Mouse (Mus musculus): ENCODE results near the gene Stx5a. TPM values are rescaled to one million over a fixed set of nuclear protein-coding genes. Genes with fewer than 3 reads are reported as not detected.

Gene Stx5a
- polyA plus RNA-seq (2015; fragmentation: Nextera tagmentation; extraction: Ambion mirVana), result 122 and 123 TPM in 2 replicates

- peak within 1 kb of the TSS; percentile 88 for H3K9ac ChIP-seq (ENCODE audit: low read depth, low read length)
- WGBS, result 0% methylated on average over 36 of the region's 36 CpGs
- no peaks in the 10 kb centered on the region for H3K9me3 ChIP-seq (replicated peaks; ENCODE audit: control insufficient read depth, low read length, poor library complexity, severe bottlenecking)
- peak within 1 kb of the TSS; percentile 97 for H3K27ac ChIP-seq (ENCODE audit: low read length)
- peak; percentile 97 for ATAC-seq
- H3K4me3 ChIP-seq (ENCODE audit: low read depth, low read length), result peak within 1 kb of the TSS; percentile 86
- H3K4me1 ChIP-seq (ENCODE audit: control insufficient read depth, insufficient read depth, low read length), result peaks cover 27% of the 10 kb centered on the region
- H3K27me3 ChIP-seq (ENCODE audit: control insufficient read depth, insufficient read depth, low read depth, low read length), result no peaks in the 10 kb centered on the region
- peaks cover 17% of the 10 kb centered on the region for H3K36me3 ChIP-seq (ENCODE audit: control insufficient read depth, insufficient read depth, low read length)
- peak within 1 kb of the TSS; percentile 82 for H3K4me2 ChIP-seq (ENCODE audit: low read length)
These were observed at the start of gene Stx5a for GRCm38 (mm10) chr19:8741243-8741869. Stx5a (plus strand) TSS chr19:8741413.

DNA sequence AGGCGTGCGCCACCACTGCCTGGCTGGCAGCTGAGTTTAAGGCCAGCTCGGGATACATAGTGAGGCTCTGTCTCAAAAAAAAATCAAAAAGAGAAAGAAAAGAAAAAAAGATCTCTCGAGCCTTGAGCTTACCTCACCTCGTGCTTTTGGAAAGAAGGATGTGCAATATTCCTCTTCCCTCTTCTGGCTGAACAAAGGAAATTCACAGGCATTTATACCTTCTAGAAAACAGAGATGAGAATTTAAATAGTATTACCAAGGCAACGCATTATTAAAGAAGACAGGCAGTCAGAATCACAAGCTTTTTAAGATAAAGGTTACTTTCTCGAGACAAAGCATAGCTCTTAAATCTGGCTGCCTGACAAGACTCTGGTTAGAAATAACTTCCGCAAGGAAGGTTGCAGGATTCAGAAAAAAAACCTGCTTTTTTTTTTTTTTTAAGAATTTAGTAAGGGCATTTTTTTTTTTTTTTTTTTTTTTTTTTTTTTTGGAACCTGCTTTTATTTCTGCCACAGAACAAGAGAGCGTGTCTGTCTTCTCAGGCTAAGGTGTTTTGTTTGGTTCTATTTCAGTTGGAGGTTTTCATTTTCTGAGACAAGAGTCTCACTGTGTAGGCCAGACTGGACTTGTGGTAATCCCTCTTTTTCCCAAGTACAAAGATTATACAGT lies 49.2 kb upstream of the Stx5a start:
- peaks cover 4% of the 10 kb centered on the region; the same call in 1 of the 2 replicates for H3K4me1 ChIP-seq (ENCODE audit: control insufficient read depth, insufficient read depth, low read length)
- H3K27me3 ChIP-seq (ENCODE audit: control insufficient read depth, insufficient read depth, low read depth, low read length), result no peaks in the 10 kb centered on the region
- no peak overlapping the region for H3K4me2 ChIP-seq (ENCODE audit: low read length)
- peak; percentile 63 for ATAC-seq
- H3K9ac ChIP-seq (ENCODE audit: low read depth, low read length), result no peak overlapping the region
- WGBS, result 30% methylated on average over 9 of the region's 9 CpGs
- H3K36me3 ChIP-seq (ENCODE audit: control insufficient read depth, insufficient read depth, low read length), result no peaks in the 10 kb centered on the region
- peak overlapping the region; percentile 43 for H3K27ac ChIP-seq (ENCODE audit: low read length)
- no peak overlapping the region for H3K4me3 ChIP-seq (ENCODE audit: low read depth, low read length)
- H3K9me3 ChIP-seq (replicated peaks; ENCODE audit: control insufficient read depth, low read length, poor library complexity, severe bottlenecking), result no peaks in the 10 kb centered on the region

DNA sequence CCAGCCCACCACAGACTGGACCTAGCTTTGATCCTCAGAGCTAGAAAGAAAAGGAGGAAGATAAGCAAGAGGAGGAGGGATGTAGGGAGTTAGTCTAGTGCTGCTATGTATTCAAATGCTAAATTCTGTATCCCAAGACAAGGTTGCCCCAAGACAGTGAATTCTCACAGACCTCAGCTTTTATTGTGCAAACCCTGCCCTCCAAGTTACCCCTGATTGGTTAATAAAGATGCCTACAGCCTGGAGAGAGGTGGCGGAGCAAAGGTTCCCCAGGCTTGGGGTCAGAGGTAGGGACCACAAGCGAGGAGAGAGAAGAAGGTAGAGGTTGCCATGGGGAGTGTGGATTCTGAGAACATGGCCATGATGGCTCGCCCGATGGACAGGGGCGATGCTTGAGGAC lies 48.5 kb upstream of the Stx5a start:
- Histone ChIP-seq H3K4me2 (ENCODE audit: low read length) (no peak overlapping the region), H3K4me1 (ENCODE audit: control insufficient read depth, insufficient read depth, low read length) (peaks cover 4% of the 10 kb centered on the region; the same call in 1 of the 2 replicates), H3K9me3 (replicated peaks; ENCODE audit: control insufficient read depth, low read length, poor library complexity, severe bottlenecking) (no peaks in the 10 kb centered on the region), H3K27me3 (ENCODE audit: control insufficient read depth, insufficient read depth, low read depth, low read length) (no peaks in the 10 kb centered on the region), H3K36me3 (ENCODE audit: control insufficient read depth, insufficient read depth, low read length) (no peaks in the 10 kb centered on the region), H3K9ac (ENCODE audit: low read depth, low read length) (no peak overlapping the region), H3K4me3 (ENCODE audit: low read depth, low read length) (no peak overlapping the region), H3K27ac (ENCODE audit: low read length) (0 out of 2 replicates have a peak overlapping the region, but pooled peaks have one; percentile 13)
- no peak for ATAC-seq
- 61% methylated on average over 5 of the region's 5 CpGs for WGBS

DNA sequence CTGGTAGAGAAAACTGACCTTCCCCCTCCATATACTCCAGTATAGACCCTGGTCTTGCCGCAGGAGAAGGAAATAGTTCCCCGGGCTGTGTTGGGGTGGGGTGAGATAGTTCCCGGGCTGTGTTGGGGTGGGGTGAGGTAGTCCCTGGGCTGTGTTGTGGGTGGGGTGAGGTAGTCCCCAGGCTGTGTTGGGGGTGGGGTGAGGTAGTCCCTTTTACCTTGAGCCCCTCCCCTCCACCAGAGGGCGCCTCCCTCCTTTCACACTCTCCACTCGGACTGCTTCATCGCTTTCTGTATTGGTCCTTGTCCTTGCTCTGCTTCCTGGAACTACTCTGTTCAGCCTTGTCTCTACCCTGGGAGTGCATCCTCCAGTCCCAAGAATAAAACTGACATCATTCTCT lies 45.9 kb upstream of the Stx5a start:
- Histone ChIP-seq H3K4me2 (ENCODE audit: low read length) (no peak overlapping the region), H3K9ac (ENCODE audit: low read depth, low read length) (no peak overlapping the region), H3K27ac (ENCODE audit: low read length) (no peak overlapping the region), H3K36me3 (ENCODE audit: control insufficient read depth, insufficient read depth, low read length) (no peaks in the 10 kb centered on the region), H3K4me3 (ENCODE audit: low read depth, low read length) (no peak overlapping the region), H3K9me3 (replicated peaks; ENCODE audit: control insufficient read depth, low read length, poor library complexity, severe bottlenecking) (no peaks in the 10 kb centered on the region), H3K4me1 (ENCODE audit: control insufficient read depth, insufficient read depth, low read length) (peaks cover 4% of the 10 kb centered on the region; the same call in 1 of the 2 replicates), H3K27me3 (ENCODE audit: control insufficient read depth, insufficient read depth, low read depth, low read length) (no peaks in the 10 kb centered on the region)
- no peak for ATAC-seq
- WGBS, result 61% methylated on average over 6 of the region's 6 CpGs

DNA sequence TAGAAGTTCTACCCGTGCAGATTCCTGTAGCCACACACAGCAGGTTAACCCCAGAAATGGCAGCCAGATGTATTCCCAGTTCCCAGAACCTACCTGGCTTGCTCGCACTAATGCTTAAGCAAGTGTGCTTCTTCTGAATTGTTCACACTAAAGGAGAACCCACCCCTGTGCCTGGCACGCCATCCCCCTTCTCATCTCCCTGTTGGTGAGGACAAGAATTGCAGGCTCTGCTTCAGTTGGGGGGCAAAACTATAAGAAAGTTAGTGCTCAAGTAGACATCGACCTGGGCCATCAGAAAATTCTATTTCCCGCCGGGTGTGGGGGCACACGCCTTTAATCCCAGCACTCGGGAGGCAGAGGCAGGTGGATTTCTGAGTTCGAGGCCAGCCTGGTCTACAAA lies 41.6 kb upstream of the Stx5a start:
- no peak for ATAC-seq
- H3K4me2 ChIP-seq (ENCODE audit: low read length), result no peak overlapping the region
- no peaks in the 10 kb centered on the region for H3K36me3 ChIP-seq (ENCODE audit: control insufficient read depth, insufficient read depth, low read length)
- no peaks in the 10 kb centered on the region for H3K4me1 ChIP-seq (ENCODE audit: control insufficient read depth, insufficient read depth, low read length)
- H3K27ac ChIP-seq (ENCODE audit: low read length), result no peak overlapping the region
- H3K4me3 ChIP-seq (ENCODE audit: low read depth, low read length), result no peak overlapping the region
- no peaks in the 10 kb centered on the region for H3K9me3 ChIP-seq (replicated peaks; ENCODE audit: control insufficient read depth, low read length, poor library complexity, severe bottlenecking)
- no peak overlapping the region for H3K9ac ChIP-seq (ENCODE audit: low read depth, low read length)
- WGBS, result 77% methylated on average over 9 of the region's 9 CpGs
- H3K27me3 ChIP-seq (ENCODE audit: control insufficient read depth, insufficient read depth, low read depth, low read length), result no peaks in the 10 kb centered on the region

- H3K9me3 ChIP-seq (replicated peaks; ENCODE audit: control insufficient read depth, low read length, poor library complexity, severe bottlenecking), result no peaks in the 10 kb centered on the region
- ATAC-seq, result no peak
- no peak overlapping the region for H3K4me2 ChIP-seq (ENCODE audit: low read length)
- H3K27ac ChIP-seq (ENCODE audit: low read length), result no peak overlapping the region
- H3K27me3 ChIP-seq (ENCODE audit: control insufficient read depth, insufficient read depth, low read depth, low read length), result no peaks in the 10 kb centered on the region
- no peaks in the 10 kb centered on the region for H3K4me1 ChIP-seq (ENCODE audit: control insufficient read depth, insufficient read depth, low read length)
- H3K36me3 ChIP-seq (ENCODE audit: control insufficient read depth, insufficient read depth, low read length), result peaks cover 8% of the 10 kb centered on the region
- no peak overlapping the region for H3K4me3 ChIP-seq (ENCODE audit: low read depth, low read length)
- no peak overlapping the region for H3K9ac ChIP-seq (ENCODE audit: low read depth, low read length)
- WGBS, result 58% methylated on average over 3 of the region's 3 CpGs
These were observed 38.8 kb upstream of the Stx5a start for GRCm38 (mm10) chr19:8702458-8702857.

DNA sequence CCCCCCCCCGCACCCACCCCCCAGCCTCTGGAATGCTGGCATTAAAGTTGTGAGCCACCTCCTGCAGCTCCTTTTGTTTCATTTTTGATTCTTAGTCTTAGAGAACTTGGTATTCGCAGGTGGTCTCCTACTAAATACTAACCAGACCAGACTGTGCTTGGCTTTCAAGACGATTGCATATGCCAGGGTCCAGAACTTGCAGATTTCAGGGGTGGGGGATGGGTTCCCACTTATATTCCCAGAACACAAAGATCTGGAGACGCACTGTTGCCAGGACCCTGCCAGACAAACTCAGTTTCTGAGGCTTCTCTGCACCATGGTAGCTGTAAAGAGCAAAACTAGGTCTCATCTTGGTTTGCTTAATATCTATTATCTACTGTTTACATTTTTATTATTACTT lies 37.6 kb upstream of the Stx5a start:
- Histone ChIP-seq H3K27ac (ENCODE audit: low read length) (no peak overlapping the region), H3K9me3 (replicated peaks; ENCODE audit: control insufficient read depth, low read length, poor library complexity, severe bottlenecking) (no peaks in the 10 kb centered on the region), H3K4me1 (ENCODE audit: control insufficient read depth, insufficient read depth, low read length) (no peaks in the 10 kb centered on the region), H3K9ac (ENCODE audit: low read depth, low read length) (no peak overlapping the region), H3K4me3 (ENCODE audit: low read depth, low read length) (no peak overlapping the region), H3K4me2 (ENCODE audit: low read length) (no peak overlapping the region), H3K36me3 (ENCODE audit: control insufficient read depth, insufficient read depth, low read length) (peaks cover 19% of the 10 kb centered on the region), H3K27me3 (ENCODE audit: control insufficient read depth, insufficient read depth, low read depth, low read length) (no peaks in the 10 kb centered on the region)
- no peak for ATAC-seq
- 33% methylated on average over 3 of the region's 4 CpGs for WGBS

- WGBS, result 77% methylated on average over 6 of the region's 6 CpGs
- H3K9ac ChIP-seq (ENCODE audit: low read depth, low read length), result no peak overlapping the region
These were observed 36.0 kb upstream of the Stx5a start for GRCm38 (mm10) chr19:8705026-8705708.

DNA sequence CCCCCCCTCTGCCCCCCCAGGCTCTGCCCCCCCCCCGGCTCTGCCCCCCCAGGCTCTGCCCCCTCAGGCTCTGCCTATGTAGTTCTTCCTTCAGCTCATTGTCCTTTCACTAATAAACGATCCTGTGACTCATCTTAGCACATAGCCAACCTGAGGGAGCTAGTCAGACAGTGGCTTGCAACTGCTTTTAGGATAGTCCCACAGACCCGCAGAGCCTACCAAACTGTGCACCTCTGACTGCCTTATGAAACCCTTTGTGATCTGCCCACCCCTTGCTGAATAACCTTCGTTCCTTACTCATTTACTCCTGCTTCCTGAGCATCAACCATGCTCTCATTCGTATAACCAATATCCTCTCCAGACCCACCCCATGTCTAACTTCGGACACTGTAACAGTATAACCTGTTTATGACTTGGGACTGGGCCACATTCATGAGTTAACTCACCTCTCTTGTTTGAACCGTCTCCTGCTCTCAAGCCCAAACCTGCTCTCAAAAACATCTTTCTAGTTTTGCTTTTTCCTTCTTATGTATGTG lies 35.0 kb upstream of the Stx5a start:
- Histone ChIP-seq H3K9ac (ENCODE audit: low read depth, low read length) (no peak overlapping the region), H3K27me3 (ENCODE audit: control insufficient read depth, insufficient read depth, low read depth, low read length) (no peaks in the 10 kb centered on the region), H3K27ac (ENCODE audit: low read length) (no peak overlapping the region), H3K4me1 (ENCODE audit: control insufficient read depth, insufficient read depth, low read length) (peaks cover 10% of the 10 kb centered on the region), H3K4me3 (ENCODE audit: low read depth, low read length) (no peak overlapping the region), H3K36me3 (ENCODE audit: control insufficient read depth, insufficient read depth, low read length) (peaks cover 35% of the 10 kb centered on the region), H3K4me2 (ENCODE audit: low read length) (no peak overlapping the region), H3K9me3 (replicated peaks; ENCODE audit: control insufficient read depth, low read length, poor library complexity, severe bottlenecking) (no peaks in the 10 kb centered on the region)
- ATAC-seq, result no peak
- WGBS, result 77% methylated on average over 7 of the region's 7 CpGs

More at GRCm38 (mm10) chr19:8705026-8705708, 36.0 kb upstream of the Stx5a start:
- no peak overlapping the region for H3K4me2 ChIP-seq (ENCODE audit: low read length)
- H3K27ac ChIP-seq (ENCODE audit: low read length), result no peak overlapping the region
- H3K36me3 ChIP-seq (ENCODE audit: control insufficient read depth, insufficient read depth, low read length), result peaks cover 34% of the 10 kb centered on the region
- H3K27me3 ChIP-seq (ENCODE audit: control insufficient read depth, insufficient read depth, low read depth, low read length), result no peaks in the 10 kb centered on the region
- H3K4me3 ChIP-seq (ENCODE audit: low read depth, low read length), result no peak overlapping the region
- no peak for ATAC-seq
- no peaks in the 10 kb centered on the region for H3K9me3 ChIP-seq (replicated peaks; ENCODE audit: control insufficient read depth, low read length, poor library complexity, severe bottlenecking)
- peaks cover under 1% of the 10 kb centered on the region for H3K4me1 ChIP-seq (ENCODE audit: control insufficient read depth, insufficient read depth, low read length)

Data from midbrain, embryonic 16.5 days (tissue).